Mouse (Mus musculus) forebrain, embryonic 13.5 days (tissue): ENCODE data around the gene Dusp27. TPM values are rescaled to one million over a fixed set of nuclear protein-coding genes. Genes with fewer than 3 reads are reported as not detected.

Experiments used
- ATAC-seq: fragments of 200-750 bp; cut with Nextera tagmentation; 2 replicates; pipeline ENCODE4 v1.8.0; 2017
- H3K27ac ChIP-seq: fragments of 300-500 bp; sonication (generic); 2 replicates; pipeline ENCODE4 v1.5.1; 2015; ENCODE audit warnings: inconsistent platforms, mild to moderate bottlenecking, moderate library complexity
- H3K27me3 ChIP-seq: fragments of 300-500 bp; sonication (generic); 2 replicates; pipeline ENCODE4 v1.6.1; 2015; ENCODE audit warnings: mild to moderate bottlenecking, inconsistent platforms
- H3K36me3 ChIP-seq: fragments of 300-500 bp; sonication (generic); 2 replicates; pipeline ENCODE4 v1.6.1; 2015; ENCODE audit warnings: mild to moderate bottlenecking, inconsistent platforms; ENCODE audit not compliant: poor library complexity, severe bottlenecking
- H3K4me1 ChIP-seq: fragments of 300-500 bp; sonication (generic); 2 replicates; pipeline ENCODE4 v1.6.1; 2015; ENCODE audit warnings: inconsistent platforms
- H3K4me2 ChIP-seq: fragments of 300-500 bp; sonication (generic); 2 replicates; pipeline ENCODE4 v1.6.1; 2015; ENCODE audit warnings: inconsistent platforms, mild to moderate bottlenecking, moderate library complexity
- H3K4me3 ChIP-seq: fragments of 300-500 bp; sonication (generic); 2 replicates; pipeline ENCODE4 v1.5.1; 2015; ENCODE audit warnings: mild to moderate bottlenecking, inconsistent platforms
- H3K9ac ChIP-seq: fragments of 300-500 bp; sonication (generic); 2 replicates; pipeline ENCODE4 v1.6.1; 2015; ENCODE audit warnings: mild to moderate bottlenecking, inconsistent platforms
- H3K9me3 ChIP-seq: fragments of 300-500 bp; sonication (generic); replicated peaks from 2 replicates; pipeline ENCODE4 v1.6.1; 2016; ENCODE audit warnings: inconsistent platforms
- WGBS: fragments of 180-500 bp; shearing (Covaris S2); methylation state at CpG from one replicate; pipeline ENCODE4 v1.1.7; 2015; 5-methylcytosine and 5-hydroxymethylcytosine counted together
- polyA plus RNA-seq: library from polyadenylated mRNA; unstranded; fragments of >200 nt; fragmentation: Nextera tagmentation; extraction: Ambion mirVana; gene quantifications from 2 replicates; pipeline ENCODE4 v1.2.1, GENCODE M21; 2015

The Dusp27 gene
- polyA plus RNA-seq, 1 experiment from 2014 or later = 0.80 TPM

- H3K9me3 ChIP-seq = no peaks in the 10 kb centered on the region; the same call in 1 of the 2 replicates
- 92% methylated on average over 8 of the region's 8 CpGs for WGBS
These were observed 4.0 kb downstream of the Dusp27 start for GRCm38 (mm10) chr1:166123751-166124150.

GRCm38 (mm10) chr1:166123045-166123444, 4.7 kb downstream of the Dusp27 start:
- Histone ChIP-seq H3K4me2 (no peak overlapping the region), H3K27me3 (no peaks in the 10 kb centered on the region), H3K4me1 (no peaks in the 10 kb centered on the region), H3K9ac (no peak overlapping the region), H3K27ac (no peak overlapping the region), H3K36me3 (no peaks in the 10 kb centered on the region), H3K4me3 (no peak overlapping the region), H3K9me3 (no peaks in the 10 kb centered on the region; the same call in 1 of the 2 replicates)
- ATAC-seq = no peak
- WGBS = 92% methylated on average over 1 of the region's 1 CpGs

More at GRCm38 (mm10) chr1:166123751-166124150, 4.0 kb downstream of the Dusp27 start:
- Histone ChIP-seq H3K27me3 (no peaks in the 10 kb centered on the region), H3K27ac (no peak overlapping the region), H3K9ac (no peak overlapping the region), H3K4me3 (no peak overlapping the region), H3K4me1 (no peaks in the 10 kb centered on the region), H3K4me2 (no peak overlapping the region), H3K36me3 (no peaks in the 10 kb centered on the region)
- ATAC-seq = no peak

GRCm38 (mm10) chr1:166122114-166122513, 5.6 kb downstream of the Dusp27 start:
- WGBS = 85% methylated on average over 7 of the region's 7 CpGs
- no peaks in the 10 kb centered on the region for H3K36me3 ChIP-seq
- no peak overlapping the region for H3K4me2 ChIP-seq
- no peak overlapping the region for H3K9ac ChIP-seq
- no peak overlapping the region for H3K27ac ChIP-seq
- no peak overlapping the region for H3K4me3 ChIP-seq
- ATAC-seq = no peak
- no peaks in the 10 kb centered on the region; the same call in 1 of the 2 replicates for H3K9me3 ChIP-seq
- no peaks in the 10 kb centered on the region for H3K27me3 ChIP-seq
- no peaks in the 10 kb centered on the region for H3K4me1 ChIP-seq

- Histone ChIP-seq H3K4me3 (no peak overlapping the region), H3K9ac (no peak overlapping the region), H3K4me1 (no peaks in the 10 kb centered on the region), H3K27me3 (no peaks in the 10 kb centered on the region), H3K27ac (no peak overlapping the region), H3K36me3 (no peaks in the 10 kb centered on the region), H3K4me2 (no peak overlapping the region), H3K9me3 (no peaks in the 10 kb centered on the region; the same call in 1 of the 2 replicates)
- no peak for ATAC-seq
- whole genome bisulfite sequencing = 52% methylated on average over 13 of the region's 13 CpGs
These were observed 9.7 kb downstream of the Dusp27 start for GRCm38 (mm10) chr1:166117866-166118639.

GRCm38 (mm10) chr1:166115719-166116118, 12.0 kb downstream of the Dusp27 start:
- H3K9ac ChIP-seq = no peak overlapping the region
- H3K9me3 ChIP-seq = no peaks in the 10 kb centered on the region
- 94% methylated on average over 4 of the region's 4 CpGs for WGBS
- no peak for ATAC-seq
- no peak overlapping the region for H3K4me2 ChIP-seq
- no peak overlapping the region for H3K27ac ChIP-seq
- H3K4me3 ChIP-seq = no peak overlapping the region
- no peaks in the 10 kb centered on the region for H3K4me1 ChIP-seq
- no peaks in the 10 kb centered on the region for H3K36me3 ChIP-seq
- no peaks in the 10 kb centered on the region for H3K27me3 ChIP-seq

- Histone ChIP-seq H3K4me1 (no peaks in the 10 kb centered on the region), H3K27me3 (no peaks in the 10 kb centered on the region), H3K9ac (no peak overlapping the region), H3K4me3 (no peak overlapping the region), H3K36me3 (no peaks in the 10 kb centered on the region), H3K9me3 (no peaks in the 10 kb centered on the region), H3K4me2 (no peak overlapping the region), H3K27ac (no peak overlapping the region)
- 92% methylated on average over 3 of the region's 3 CpGs for WGBS
- no peak for ATAC-seq
These were observed 12.7 kb downstream of the Dusp27 start for GRCm38 (mm10) chr1:166114986-166115385.

- Histone ChIP-seq H3K9me3 (no peaks in the 10 kb centered on the region), H3K4me2 (no peak overlapping the region), H3K27me3 (no peaks in the 10 kb centered on the region), H3K4me1 (no peaks in the 10 kb centered on the region), H3K4me3 (no peak overlapping the region), H3K27ac (no peak overlapping the region), H3K36me3 (no peaks in the 10 kb centered on the region), H3K9ac (no peak overlapping the region)
- ATAC-seq = no peak
- 88% methylated on average over 6 of the region's 6 CpGs for WGBS
These were observed 22.3 kb downstream of the Dusp27 start for GRCm38 (mm10) chr1:166105464-166105863.

- Histone ChIP-seq H3K36me3 (no peaks in the 10 kb centered on the region), H3K4me2 (no peak overlapping the region), H3K27me3 (no peaks in the 10 kb centered on the region), H3K4me1 (no peaks in the 10 kb centered on the region), H3K27ac (no peak overlapping the region), H3K4me3 (no peak overlapping the region), H3K9me3 (no peaks in the 10 kb centered on the region), H3K9ac (no peak overlapping the region)
- 100% methylated on average over 3 of the region's 3 CpGs for WGBS
- ATAC-seq = no peak
These were observed 22.9 kb downstream of the Dusp27 start for GRCm38 (mm10) chr1:166104858-166105257.

- Histone ChIP-seq H3K4me3 (no peak overlapping the region), H3K36me3 (no peaks in the 10 kb centered on the region), H3K27ac (no peak overlapping the region), H3K9ac (no peak overlapping the region), H3K27me3 (no peaks in the 10 kb centered on the region), H3K4me2 (no peak overlapping the region), H3K9me3 (no peaks in the 10 kb centered on the region), H3K4me1 (no peaks in the 10 kb centered on the region)
- ATAC-seq = no peak
- WGBS = 75% methylated on average over 11 of the region's 11 CpGs
These were observed 24.7 kb downstream of the Dusp27 start for GRCm38 (mm10) chr1:166102920-166103608.

GRCm38 (mm10) chr1:166098120-166098519, 29.6 kb downstream of the Dusp27 start:
- no peaks in the 10 kb centered on the region for H3K4me1 ChIP-seq
- no peaks in the 10 kb centered on the region for H3K27me3 ChIP-seq
- 96% methylated on average over 2 of the region's 2 CpGs for WGBS
- H3K27ac ChIP-seq = no peak overlapping the region
- no peaks in the 10 kb centered on the region for H3K9me3 ChIP-seq
- no peaks in the 10 kb centered on the region for H3K36me3 ChIP-seq
- no peak for ATAC-seq
- H3K4me2 ChIP-seq = no peak overlapping the region
- H3K4me3 ChIP-seq = no peak overlapping the region
- H3K9ac ChIP-seq = no peak overlapping the region

- no peak for ATAC-seq
- 86% methylated on average over 3 of the region's 3 CpGs for WGBS
- Histone ChIP-seq H3K4me1 (no peaks in the 10 kb centered on the region), H3K9ac (no peak overlapping the region), H3K4me3 (no peak overlapping the region), H3K36me3 (no peaks in the 10 kb centered on the region), H3K27ac (no peak overlapping the region), H3K4me2 (no peak overlapping the region), H3K27me3 (no peaks in the 10 kb centered on the region), H3K9me3 (no peaks in the 10 kb centered on the region)
These were observed 33.3 kb downstream of the Dusp27 start for GRCm38 (mm10) chr1:166094462-166094861.

- H3K4me1 ChIP-seq = peaks cover 7% of the 10 kb centered on the region
- H3K9me3 ChIP-seq = no peaks in the 10 kb centered on the region
- WGBS = 93% methylated on average over 2 of the region's 2 CpGs
- no peak overlapping the region for H3K4me3 ChIP-seq
- ATAC-seq = no peak
- no peak overlapping the region for H3K27ac ChIP-seq
- H3K36me3 ChIP-seq = no peaks in the 10 kb centered on the region
- no peak overlapping the region for H3K4me2 ChIP-seq
- H3K9ac ChIP-seq = no peak overlapping the region
- H3K27me3 ChIP-seq = no peaks in the 10 kb centered on the region
These were observed 37.4 kb downstream of the Dusp27 start for GRCm38 (mm10) chr1:166090306-166090705.
